Mouse (Mus musculus): ENCODE data around the gene Psmb2. TPM values are rescaled to one million over a fixed set of nuclear protein-coding genes. Genes with fewer than 3 reads are reported as not detected.

Gene Psmb2
- 566 and 594 TPM in 2 replicates for polyA plus RNA-seq (2015; fragmentation: Nextera tagmentation; extraction: Ambion mirVana)

GRCm38 (mm10) chr4:126677054-126678003 is at the start of gene Psmb2:
Gene Psmb2, plus strand, starts transcription at chr4:126677630.
- peak; percentile 99 for DNase-seq (ENCODE audit: low spot score)

GRCm38 (mm10) chr4:126631922-126632321 is 45.5 kb upstream of the Psmb2 start:
- no peak for DNase-seq (ENCODE audit: low spot score)

- DNase-seq (ENCODE audit: low spot score), result no peak
Measured at GRCm38 (mm10) chr4:126632668-126633067, 44.8 kb upstream of the Psmb2 start.

- DNase-seq (ENCODE audit: low spot score), result no peak
Measured at GRCm38 (mm10) chr4:126636330-126636729, 41.1 kb upstream of the Psmb2 start.

- DNase-seq (ENCODE audit: low spot score), result no peak
Measured at GRCm38 (mm10) chr4:126637446-126637845, 40.0 kb upstream of the Psmb2 start.

- DNase-seq (ENCODE audit: low spot score), result no peak
Measured at GRCm38 (mm10) chr4:126639339-126639738, 38.1 kb upstream of the Psmb2 start.

GRCm38 (mm10) chr4:126641901-126642300 is 35.5 kb upstream of the Psmb2 start:
- no peak for DNase-seq (ENCODE audit: low spot score)

- no peak for DNase-seq (ENCODE audit: low spot score)
Measured at GRCm38 (mm10) chr4:126643815-126644214, 33.6 kb upstream of the Psmb2 start.

GRCm38 (mm10) chr4:126644333-126644963 is 33.0 kb upstream of the Psmb2 start:
- DNase-seq (ENCODE audit: low spot score), result no peak

- no peak for DNase-seq (ENCODE audit: low spot score)
Measured at GRCm38 (mm10) chr4:126647996-126648910, 29.2 kb upstream of the Psmb2 start.

- DNase-seq (ENCODE audit: low spot score), result no peak
Measured at GRCm38 (mm10) chr4:126653148-126653547, 24.3 kb upstream of the Psmb2 start.

- DNase-seq (ENCODE audit: low spot score), result peak; percentile 52
Measured at GRCm38 (mm10) chr4:126655356-126655755, 22.1 kb upstream of the Psmb2 start.

- no peak for DNase-seq (ENCODE audit: low spot score)
Measured at GRCm38 (mm10) chr4:126661249-126661648, 16.2 kb upstream of the Psmb2 start.

GRCm38 (mm10) chr4:126667075-126667474 is 10.4 kb upstream of the Psmb2 start:
- DNase-seq (ENCODE audit: low spot score), result no peak

- DNase-seq (ENCODE audit: low spot score), result no peak
Measured at GRCm38 (mm10) chr4:126682298-126682697, 4.9 kb downstream of the Psmb2 start.

- no peak for DNase-seq (ENCODE audit: low spot score)
Measured at GRCm38 (mm10) chr4:126683084-126683483, 5.7 kb downstream of the Psmb2 start.

- DNase-seq (ENCODE audit: low spot score), result no peak
Measured at GRCm38 (mm10) chr4:126689457-126689856, 12.0 kb downstream of the Psmb2 start.

GRCm38 (mm10) chr4:126693021-126693420 is 15.6 kb downstream of the Psmb2 start:
- no peak for DNase-seq (ENCODE audit: low spot score)

GRCm38 (mm10) chr4:126696908-126697307 is 19.5 kb downstream of the Psmb2 start:
- DNase-seq (ENCODE audit: low spot score), result no peak

- DNase-seq (ENCODE audit: low spot score), result no peak
Measured at GRCm38 (mm10) chr4:126706630-126707438, 29.4 kb downstream of the Psmb2 start.

Data from thymus, postnatal 0 days (tissue).